Mouse (Mus musculus) limb, embryonic 14.5 days (tissue): Measurements from ENCODE around the gene Gm28539. TPM values are rescaled to one million over a fixed set of nuclear protein-coding genes. Genes with fewer than 3 reads are reported as not detected.

Experiments
- ATAC-seq: fragments of 200-750 bp; cut with Nextera tagmentation; 2 replicates; pipeline ENCODE4 v1.8.0; 2017; ENCODE audit warnings: low read depth, moderate number of reproducible peaks, moderate TSS enrichment; ENCODE audit not compliant: low FRiP score
- DNase-seq: peaks from one replicate; pipeline ENCODE4 v3.0.0-alpha.2; 2015; ENCODE audit warnings: low spot score
- H3K27ac ChIP-seq: fragments of 300-500 bp; sonication (generic); replicated peaks from 2 replicates; pipeline ENCODE4 v1.5.1; 2014; ENCODE audit warnings: low read depth, mild to moderate bottlenecking, low read length, moderate library complexity, mixed read lengths
- H3K27me3 ChIP-seq: fragments of 300-500 bp; sonication (generic); 2 replicates; pipeline ENCODE4 v1.6.1; 2014; ENCODE audit warnings: low read length, mixed read lengths; ENCODE audit not compliant: control insufficient read depth, insufficient read depth
- H3K36me3 ChIP-seq: fragments of 300-500 bp; sonication (generic); 2 replicates; pipeline ENCODE4 v1.6.1; 2014; ENCODE audit warnings: mild to moderate bottlenecking, low read length, moderate library complexity, mixed read lengths; ENCODE audit not compliant: control insufficient read depth, insufficient read depth
- H3K4me1 ChIP-seq: fragments of 300-500 bp; sonication (generic); 2 replicates; pipeline ENCODE4 v1.6.1; 2014; ENCODE audit warnings: antibody characterized with exemption, low read length, mixed read lengths; ENCODE audit not compliant: control insufficient read depth, insufficient read depth
- H3K4me2 ChIP-seq: fragments of 300-500 bp; sonication (generic); replicated peaks from 2 replicates; pipeline ENCODE4 v1.6.1; 2014; ENCODE audit warnings: low read depth, mild to moderate bottlenecking, low read length, moderate library complexity; ENCODE audit not compliant: severe bottlenecking
- H3K4me3 ChIP-seq: fragments of 300-500 bp; sonication (generic); replicated peaks from 2 replicates; pipeline ENCODE4 v1.5.1; 2014; ENCODE audit warnings: low read length
- H3K9ac ChIP-seq: fragments of 300-500 bp; sonication (generic); 2 replicates; pipeline ENCODE4 v1.6.1; 2014; ENCODE audit warnings: mild to moderate bottlenecking, low read depth, low read length, moderate library complexity; ENCODE audit not compliant: severe bottlenecking
- H3K9me3 ChIP-seq: fragments of 300-500 bp; sonication (generic); 2 replicates; pipeline ENCODE4 v1.6.1; 2016; ENCODE audit warnings: low read length; ENCODE audit not compliant: control insufficient read depth
- POLR2A ChIP-seq: fragments of 200-500 bp; IDR thresholded peaks from 2 replicates; pipeline ENCODE4 v1.8.0; 2012; ENCODE audit warnings: inconsistent platforms, mild to moderate bottlenecking, moderate library complexity, borderline replicate concordance; ENCODE audit not compliant: insufficient read depth, insufficient read length; ENCODE audit errors: extremely low read depth
- WGBS: fragments of 180-500 bp; shearing (Covaris S2); extraction: QIAGEN DNeasy Blood & Tissue Kit; methylation state at CpG from one replicate; pipeline ENCODE4 v1.1.7; 2014; 5-methylcytosine and 5-hydroxymethylcytosine counted together
- polyA plus RNA-seq, 2 experiments: library from polyadenylated mRNA; depleted of rRNA in 1 of 2; stranded (reverse) in 1 of 2; unstranded in 1 of 2; fragments of >200 nt; fragmentation: Nextera tagmentation in 1 of 2; extraction: Ambion mirVana in 1 of 2; gene quantifications; 2 replicates each; pipeline versions ENCODE4 v1.2.1 to v1.2.3; 2012 to 2014

Gene Gm28539
- 4.9 TPM in 1 of 2 replicates, not detected in the other for polyA plus RNA-seq (2012; rRNA removed)
- polyA plus RNA-seq (2014; fragmentation: Nextera tagmentation; extraction: Ambion mirVana) = not detected in 2 replicates

GRCm38 (mm10) chr16:18836468-18837208, at the start of gene Gm28539, which contains the start of gene 2510002D24Rik:
Gene Gm28539, plus strand, starts transcription at chr16:18836584.
Gene 2510002D24Rik, plus strand, starts transcription at chr16:18836578.
- peak; percentile 92 for DNase-seq
- H3K27ac ChIP-seq = peak within 1 kb of the TSS; percentile 53
- under 1% methylated on average over 46 of the region's 46 CpGs for WGBS

GRCm38 (mm10) chr16:18786652-18787051, 49.7 kb upstream of the Gm28539 start:
- H3K4me2 ChIP-seq = no peak overlapping the region
- no peaks in the 10 kb centered on the region for H3K9me3 ChIP-seq
- TF ChIP-seq POLR2A = no peak
- H3K4me3 ChIP-seq = no peak overlapping the region
- H3K27ac ChIP-seq = no peak overlapping the region
- DNase-seq (no peak), ATAC-seq (no peak)
- H3K4me1 ChIP-seq = no peaks in the 10 kb centered on the region
- peaks cover 70% of the 10 kb centered on the region for H3K36me3 ChIP-seq
- 92% methylated on average over 10 of the region's 10 CpGs for WGBS
- H3K27me3 ChIP-seq = no peaks in the 10 kb centered on the region
- no peak overlapping the region for H3K9ac ChIP-seq

More at GRCm38 (mm10) chr16:18836468-18837208, at the start of gene Gm28539, which contains the start of gene 2510002D24Rik:
- Histone ChIP-seq H3K4me1 (0 out of 2 replicates have a peak, but pooled peaks cover 2% of the 10 kb centered on the region), H3K9me3 (no peaks in the 10 kb centered on the region), H3K36me3 (peaks cover 25% of the 10 kb centered on the region), H3K4me3 (peak within 1 kb of the TSS; percentile 74), H3K4me2 (peak within 1 kb of the TSS; percentile 54), H3K27me3 (no peaks in the 10 kb centered on the region), H3K9ac (peak within 1 kb of the TSS; percentile 80)
- TF ChIP-seq POLR2A = peak; percentile 78; the same call in 1 of the 2 replicates
- ATAC-seq = peak; percentile 96

- H3K4me2 ChIP-seq = no peak overlapping the region
- no peaks in the 10 kb centered on the region for H3K9me3 ChIP-seq
- WGBS = 91% methylated on average over 10 of the region's 10 CpGs
- no peaks in the 10 kb centered on the region for H3K4me1 ChIP-seq
- no peak overlapping the region for H3K9ac ChIP-seq
- H3K27ac ChIP-seq = no peak overlapping the region
- no peak for TF ChIP-seq POLR2A
- H3K27me3 ChIP-seq = no peaks in the 10 kb centered on the region
- peaks cover 69% of the 10 kb centered on the region for H3K36me3 ChIP-seq
- ATAC-seq = no peak
- H3K4me3 ChIP-seq = no peak overlapping the region
- DNase-seq = no peak
Measured at GRCm38 (mm10) chr16:18788627-18789406, 47.6 kb upstream of the Gm28539 start.

GRCm38 (mm10) chr16:18795223-18795899, 41.0 kb upstream of the Gm28539 start:
- no peak for TF ChIP-seq POLR2A
- Histone ChIP-seq H3K4me3 (no peak overlapping the region), H3K36me3 (peaks cover 76% of the 10 kb centered on the region), H3K4me1 (no peaks in the 10 kb centered on the region), H3K9me3 (no peaks in the 10 kb centered on the region), H3K27ac (no peak overlapping the region), H3K27me3 (no peaks in the 10 kb centered on the region), H3K4me2 (no peak overlapping the region), H3K9ac (no peak overlapping the region)
- DNase-seq (no peak), ATAC-seq (no peak)
- WGBS = 92% methylated on average over 11 of the region's 11 CpGs

- no peak overlapping the region for H3K4me3 ChIP-seq
- no peak overlapping the region for H3K27ac ChIP-seq
- H3K9me3 ChIP-seq = no peaks in the 10 kb centered on the region
- WGBS = 83% methylated on average over 7 of the region's 7 CpGs
- ATAC-seq (no peak), DNase-seq (peak; percentile 13)
- no peak overlapping the region for H3K4me2 ChIP-seq
- no peaks in the 10 kb centered on the region for H3K27me3 ChIP-seq
- TF ChIP-seq POLR2A = no peak
- no peaks in the 10 kb centered on the region for H3K4me1 ChIP-seq
- 0 out of 2 replicates have a peak overlapping the region, but pooled peaks have one; percentile 12 for H3K9ac ChIP-seq
- H3K36me3 ChIP-seq = peaks cover 75% of the 10 kb centered on the region
Measured at GRCm38 (mm10) chr16:18796645-18797044, 39.7 kb upstream of the Gm28539 start.
